ENCODE assay signal across 8 mouse cellular contexts in the genomic region with DNA sequence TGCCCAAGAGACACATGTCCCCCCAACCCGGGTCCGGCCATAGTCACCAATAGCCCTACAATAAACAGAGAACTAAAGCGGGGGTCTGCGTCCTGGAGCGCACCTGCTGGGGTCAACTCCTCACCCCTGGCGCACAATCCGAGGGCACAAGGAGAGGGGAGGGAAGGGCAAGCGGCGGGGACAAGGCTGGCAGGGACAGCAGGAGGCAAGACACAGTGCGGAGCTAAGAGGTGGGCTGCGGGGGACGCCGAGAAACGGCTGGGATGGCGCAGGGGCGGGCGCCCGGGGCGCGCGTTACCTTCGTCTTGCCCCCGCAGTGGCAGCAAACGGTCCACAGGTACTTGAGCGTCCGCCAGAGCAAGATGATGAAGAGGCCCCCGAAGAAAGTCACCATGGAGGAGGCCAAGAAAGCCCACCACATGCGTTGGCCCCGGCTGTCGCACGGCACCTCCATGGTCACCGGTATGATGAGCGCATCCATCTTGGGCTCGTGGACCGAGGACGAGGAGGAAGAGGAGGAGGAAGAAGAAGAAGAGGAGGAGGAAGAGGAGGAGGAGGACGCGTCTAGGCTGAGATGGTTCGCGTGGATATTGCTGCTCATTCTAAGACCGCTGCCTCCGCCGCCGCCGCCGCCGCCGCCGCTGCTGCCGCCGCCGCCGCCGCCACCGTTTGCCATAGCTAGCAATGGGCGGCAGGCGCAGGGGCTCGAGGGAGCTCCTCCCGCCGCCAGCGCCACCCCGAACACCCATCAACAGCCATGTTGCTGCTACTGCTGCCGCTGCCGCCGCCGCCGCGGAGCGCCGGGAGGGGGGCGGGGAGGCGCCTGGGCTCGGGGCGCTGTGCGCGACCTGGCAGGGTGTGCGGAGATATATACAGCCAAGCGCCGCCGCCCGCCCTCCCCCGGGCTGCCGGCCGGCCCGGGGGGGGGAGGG. TPM values are rescaled to one million over a fixed set of nuclear protein-coding genes. Genes with fewer than 3 reads are reported as not detected.
DNase-seq lines count a peak whose midpoint lies in the region; ATAC-seq and TF ChIP-seq lines count a peak whose summit lies in the region.

No protein-coding gene starts in this region.

- peak overlapping the region; percentile 98 for H3K4me3 ChIP-seq in cortical plate, adult 2 months (ENCODE audit: insufficient read depth, low read length)
- H3K4me3 ChIP-seq in neural tube, embryonic 14.5 days (ENCODE audit: low read depth, low read length): peak overlapping the region; percentile 83

- H3K4me1 ChIP-seq in cortical plate, adult 2 months (ENCODE audit: control insufficient read depth, insufficient read depth, low read length): peaks cover 9% of the 10 kb centered on the region
- peaks cover 19% of the 10 kb centered on the region; the same call in 1 of the 2 replicates for H3K4me1 ChIP-seq in neural tube, embryonic 14.5 days (ENCODE audit: control insufficient read depth, insufficient read depth, low read length)

- peak; percentile 38; the same call in 1 of the 2 replicates for TF ChIP-seq POLR2A in cortical plate, adult 2 months (IDR thresholded peaks at IDR 0.05; ENCODE audit: extremely low read depth, insufficient read depth, low read length)

- no peak for ATAC-seq in cerebellum, adult (ENCODE audit: insufficient number of reproducible peaks, low FRiP score, low TSS enrichment)
- peak; percentile 79 for ATAC-seq in neural tube, embryonic 14.5 days (ENCODE audit: low read depth)

- no peak for TF ChIP-seq CTCF in cortical plate, adult 2 months (IDR thresholded peaks at IDR 0.05; ENCODE audit: extremely low read depth, insufficient read depth, low read length)

- no peaks in the 10 kb centered on the region for H3K9me3 ChIP-seq in neural tube, embryonic 14.5 days (ENCODE audit: control insufficient read depth, low read length)

- peak overlapping the region; percentile 58 for H3K4me2 ChIP-seq in neural tube, embryonic 14.5 days (ENCODE audit: low read depth, low read length)

- no peaks in the 10 kb centered on the region for H3K27me3 ChIP-seq in neural tube, embryonic 14.5 days (ENCODE audit: control insufficient read depth, insufficient read depth, low read length)

- WGBS in neural tube, embryonic 14.5 days: under 1% methylated on average over 34 of the region's 85 CpGs

- H3K9ac ChIP-seq in neural tube, embryonic 14.5 days (replicated peaks; ENCODE audit: low read depth, low read length): peak overlapping the region; percentile 94

- peak overlapping the region; percentile 99 for H3K27ac ChIP-seq in cortical plate, adult 2 months (ENCODE audit: insufficient read depth, low read length)
- H3K27ac ChIP-seq in neural tube, embryonic 14.5 days (ENCODE audit: low read depth, low read length): peak overlapping the region; percentile 94

- DNase-seq in cerebellum, adult 11-12 months: peak; percentile 19
- peak; percentile 73 for DNase-seq in gastrocnemius, postnatal 25 days
- DNase-seq in kidney, postnatal 10 days: peak; percentile 56
- DNase-seq in liver: peak; percentile 9
- DNase-seq in yolk sac, embryonic 10.5 days (ENCODE audit: low spot score): peak; percentile 5

- no peaks in the 10 kb centered on the region for H3K36me3 ChIP-seq in neural tube, embryonic 14.5 days (ENCODE audit: control insufficient read depth, insufficient read depth, low read length)

RNA-seq across cellular contexts. Expression of a gene that starts 10.6 kb away (rescaled TPM):
- polyA plus RNA-seq in cortical plate, adult 2 months (2012; rRNA removed): 57.9 and 60.3 TPM in 2 replicates
- 10 to 100 TPM; 32.4 to 53.7 TPM for total RNA-seq in gastrocnemius, postnatal 25 days (2021)
- 23.3 and 28.9 TPM in 2 replicates for polyA plus RNA-seq in neural tube, embryonic 14.5 days (2014; fragmentation: Nextera tagmentation; extraction: Ambion mirVana)

Comparison
In these comparisons a context has a peak if more than half of its experiments do, and no peak if none do; other contexts are left out.
1. DNase-seq: peak in every context shown above with its lines; median percentile 73 in gastrocnemius, postnatal 25 days; 56 in kidney, postnatal 10 days; 19 in cerebellum, adult 11-12 months; 9 in liver; 5 in yolk sac, embryonic 10.5 days.